Comparison of ENCODE assay signal across 8 mouse cellular contexts in the genomic region with DNA sequence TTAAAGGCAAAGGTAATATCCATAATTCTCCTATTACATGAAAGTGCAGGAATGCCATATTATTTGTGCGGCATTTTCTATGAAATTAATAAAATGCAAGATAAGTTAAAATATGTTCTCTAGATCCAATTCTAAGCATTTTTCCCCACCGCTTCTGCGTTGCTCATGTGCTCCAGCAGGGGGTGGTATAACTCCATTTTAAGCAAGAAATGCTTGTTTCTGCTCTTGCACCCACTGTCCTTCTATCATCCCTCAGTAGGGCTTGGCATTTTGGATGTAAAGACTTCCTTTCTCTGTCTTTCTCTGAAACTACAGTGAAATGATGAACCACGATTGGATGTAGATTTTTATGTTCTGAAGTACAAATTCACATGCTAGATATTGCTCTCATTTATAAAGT. TPM values are rescaled to one million over a fixed set of nuclear protein-coding genes. Genes with fewer than 3 reads are reported as not detected.
DNase-seq lines count a peak whose midpoint lies in the region; ATAC-seq and TF ChIP-seq lines count a peak whose summit lies in the region.

No protein-coding gene starts in this region.

- peak overlapping the region; percentile 69 for H3K4me2 ChIP-seq in forebrain, embryonic 14.5 days (ENCODE audit: low read length)
- H3K4me2 ChIP-seq in stomach, postnatal 0 days (replicated peaks; ENCODE audit: low read depth) = no peak overlapping the region

- H3K9ac ChIP-seq in forebrain, embryonic 14.5 days (ENCODE audit: low read length) = peak overlapping the region; percentile 69
- H3K9ac ChIP-seq in stomach, postnatal 0 days (ENCODE audit: low read length) = no peak overlapping the region

- peak; percentile 47 for ATAC-seq in forebrain, embryonic 14.5 days
- ATAC-seq in megakaryocyte, adult 5-6 weeks (ENCODE audit: poor library complexity, severe bottlenecking) = 0 out of 2 replicates have a peak, but pooled peaks have one; percentile 42
- ATAC-seq in stomach, postnatal 0 days (ENCODE audit: low FRiP score, low TSS enrichment) = no peak

- H3K36me3 ChIP-seq in forebrain, embryonic 14.5 days (ENCODE audit: control insufficient read depth, insufficient read depth, low read length) = no peaks in the 10 kb centered on the region
- no peaks in the 10 kb centered on the region for H3K36me3 ChIP-seq in stomach, postnatal 0 days (ENCODE audit: control insufficient read depth, insufficient read depth, low read length)

- H3K27me3 ChIP-seq in forebrain, embryonic 14.5 days (replicated peaks; ENCODE audit: control insufficient read depth, insufficient read depth, low read length) = no peaks in the 10 kb centered on the region
- no peaks in the 10 kb centered on the region for H3K27me3 ChIP-seq in stomach, postnatal 0 days (ENCODE audit: control insufficient read depth, insufficient read depth, low read length)

- H3K4me1 ChIP-seq in forebrain, embryonic 14.5 days (ENCODE audit: control insufficient read depth, insufficient read depth, low read length) = peaks cover 18% of the 10 kb centered on the region
- no peaks in the 10 kb centered on the region for H3K4me1 ChIP-seq in stomach, postnatal 0 days (replicated peaks; ENCODE audit: control insufficient read depth, insufficient read depth)

- WGBS in forebrain, embryonic 14.5 days = 3% methylated on average over 4 of the region's 4 CpGs
- WGBS in stomach, postnatal 0 days = 8% methylated on average over 4 of the region's 4 CpGs

- H3K27ac ChIP-seq in forebrain, embryonic 14.5 days (ENCODE audit: low read depth, low read length) = peak overlapping the region; percentile 72; the same call in 1 of the 2 replicates
- H3K27ac ChIP-seq in stomach, postnatal 0 days (replicated peaks) = no peak overlapping the region

- H3K4me3 ChIP-seq in forebrain, embryonic 14.5 days (ENCODE audit: low read depth, low read length) = peak overlapping the region; percentile 60
- no peak overlapping the region for H3K4me3 ChIP-seq in stomach, postnatal 0 days (ENCODE audit: low read depth, low read length)

- H3K9me3 ChIP-seq in forebrain, embryonic 14.5 days (replicated peaks; ENCODE audit: control insufficient read depth, low read length) = no peaks in the 10 kb centered on the region
- H3K9me3 ChIP-seq in stomach, postnatal 0 days (ENCODE audit: control insufficient read depth, low read length) = no peaks in the 10 kb centered on the region

- peak; percentile 88 for TF ChIP-seq CTCF in stomach, postnatal 0 days (IDR thresholded peaks at IDR 0.05; ENCODE audit: low read depth)

- no peak for TF ChIP-seq EP300 in stomach, postnatal 0 days (optimal IDR thresholded peaks at IDR 0.05)

- DNase-seq in adrenal gland, adult 18-20 months (ENCODE audit: low spot score in 2 of 2) = peak; percentile 22 to 29
- DNase-seq in adrenal gland, adult 8-10 months = no peak
- DNase-seq in 3T3-L1 (ENCODE audit: low read depth, low spot score) = peak; percentile 7
- peak; percentile 46 for DNase-seq in cerebellum, adult 11-12 months
- peak; percentile 91 for DNase-seq in forebrain, embryonic 14.5 days (ENCODE audit: low spot score)
- peak; percentile 18 to 43 for DNase-seq in kidney, postnatal 36 days
- peak; percentile 24 for DNase-seq in stomach, postnatal 0 days (ENCODE audit: low spot score)

RNA-seq across cellular contexts. Expression of gene Ncam2, which starts 1.5 kb away (rescaled TPM):
- total RNA-seq in adrenal gland, adult 18-20 months (2021) = 1 to 10 TPM in 1 of 2 experiments, under 1 TPM in 1; 0.86 to 1.1 TPM
- 1 to 10 TPM in 3 of 4 experiments, under 1 TPM in 1; 0.70 to 1.5 (median 1.2) TPM for total RNA-seq in adrenal gland, adult 8-10 months (2022)
- polyA plus RNA-seq in forebrain, embryonic 14.5 days (2014; fragmentation: Nextera tagmentation; extraction: Ambion mirVana) = 5.0 and 8.5 TPM in 2 replicates
- 0.13 TPM in 1 of 2 replicates, not detected in the other for total RNA-seq in megakaryocyte, adult 5-6 weeks (2015)
- total RNA-seq in megakaryocyte, adult 5-6 weeks (2017) = not detected in 2 replicates
- 1.3 and 1.6 TPM in 2 replicates for polyA plus RNA-seq in stomach, postnatal 0 days (2015; fragmentation: Nextera tagmentation; extraction: Ambion mirVana)
